Mouse (Mus musculus) embryo, embryonic 9.5 days (tissue): ENCODE results near the gene Cpa2.

Experiments
- DNase-seq: peaks from one replicate; pipeline ENCODE4 v3.0.0-alpha.2; 2017; ENCODE audit errors: extremely low spot score

Gene Cpa2

DNA sequence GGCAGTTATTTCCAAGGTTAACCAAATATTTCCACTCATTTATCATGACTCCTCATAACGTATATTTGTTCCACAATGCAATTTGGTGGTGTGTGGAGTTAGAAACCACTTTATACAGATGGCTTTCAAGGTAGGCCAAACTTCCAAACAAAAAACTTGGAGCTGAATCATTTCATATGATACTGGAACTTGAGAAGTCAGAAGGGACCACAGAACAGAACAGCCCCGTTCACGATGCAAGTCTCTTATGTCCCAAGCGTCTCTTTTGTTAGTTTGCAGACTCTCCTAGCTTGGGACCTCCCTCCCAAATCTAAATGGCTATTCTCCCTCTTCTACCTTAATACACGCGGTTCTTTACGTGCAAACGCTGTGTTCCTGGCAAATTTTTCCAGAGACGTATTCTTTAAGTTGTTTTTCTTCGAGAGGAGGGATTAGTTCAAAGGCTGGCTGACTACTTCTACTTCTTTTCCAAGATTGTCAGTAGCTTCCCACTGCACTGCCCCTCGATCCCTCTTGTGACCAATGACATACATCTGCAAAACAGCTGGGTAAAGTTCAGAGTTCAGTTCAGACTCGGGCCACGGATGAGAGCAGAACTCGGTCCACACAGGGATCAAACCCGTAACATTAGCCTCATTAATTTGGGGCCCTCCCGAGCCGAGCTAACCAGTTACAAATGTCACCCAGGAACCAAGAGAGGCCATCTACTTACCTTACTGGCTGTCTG is 35.3 kb downstream of the Cpa2 start:
- no peak for DNase-seq

DNA sequence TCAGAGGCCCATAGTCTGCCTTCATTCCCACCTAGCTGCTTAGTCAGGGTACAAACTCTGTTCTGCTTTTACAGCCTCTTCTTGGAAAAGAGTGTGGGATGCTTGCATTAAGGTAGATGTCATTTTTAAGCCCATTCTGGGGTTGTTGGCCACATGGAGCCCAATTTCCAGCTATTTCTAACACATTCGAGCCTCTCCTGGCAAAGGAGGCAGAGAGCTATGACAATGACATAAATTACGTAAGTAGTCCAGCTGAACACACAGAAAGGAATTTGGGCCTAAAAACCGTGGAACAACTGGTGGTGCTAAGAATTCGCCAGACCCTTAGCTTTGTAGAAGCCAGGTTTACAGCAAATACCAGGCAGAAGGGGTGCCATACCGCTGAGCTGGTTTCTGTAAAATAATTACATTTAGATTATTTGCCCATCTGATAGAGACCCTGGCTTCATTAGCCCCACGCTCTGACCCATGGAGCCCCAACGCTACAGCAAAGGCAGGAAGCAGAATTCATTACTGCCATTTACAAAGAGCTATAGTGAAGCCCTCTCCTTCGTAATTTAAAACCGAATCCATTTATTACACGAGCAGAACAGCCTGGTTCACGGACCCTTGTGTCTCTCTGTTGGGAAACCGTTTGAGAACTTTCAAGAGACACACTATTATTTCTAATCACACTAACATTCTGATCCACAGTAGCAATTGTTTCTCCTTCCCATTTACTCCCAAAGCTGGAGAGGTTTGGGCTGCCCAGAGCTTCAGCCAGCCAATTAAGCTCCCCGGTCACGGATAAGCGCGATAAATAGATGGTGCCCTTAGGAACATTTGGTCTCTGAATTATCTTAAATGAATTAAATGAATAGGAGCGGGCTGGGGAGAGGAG is 38.8 kb downstream of the Cpa2 start:
- no peak for DNase-seq

DNA sequence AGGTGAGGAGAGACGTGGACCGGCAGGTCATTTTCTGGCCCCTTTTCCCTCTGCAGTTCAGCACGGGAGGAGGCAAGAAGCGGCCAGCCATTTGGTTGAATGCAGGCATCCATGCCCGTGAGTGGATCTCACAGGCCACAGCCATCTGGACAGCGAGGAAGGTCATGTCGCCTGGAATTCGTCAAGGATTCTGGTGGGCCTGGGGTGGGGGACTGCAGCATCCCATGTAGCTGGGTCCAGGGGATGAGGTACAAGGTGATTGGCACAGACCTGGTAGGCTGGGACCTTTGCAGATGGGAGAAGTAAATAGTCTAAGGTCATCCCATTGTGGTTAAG is 39.4 kb downstream of the Cpa2 start:
- no peak for DNase-seq

DNA sequence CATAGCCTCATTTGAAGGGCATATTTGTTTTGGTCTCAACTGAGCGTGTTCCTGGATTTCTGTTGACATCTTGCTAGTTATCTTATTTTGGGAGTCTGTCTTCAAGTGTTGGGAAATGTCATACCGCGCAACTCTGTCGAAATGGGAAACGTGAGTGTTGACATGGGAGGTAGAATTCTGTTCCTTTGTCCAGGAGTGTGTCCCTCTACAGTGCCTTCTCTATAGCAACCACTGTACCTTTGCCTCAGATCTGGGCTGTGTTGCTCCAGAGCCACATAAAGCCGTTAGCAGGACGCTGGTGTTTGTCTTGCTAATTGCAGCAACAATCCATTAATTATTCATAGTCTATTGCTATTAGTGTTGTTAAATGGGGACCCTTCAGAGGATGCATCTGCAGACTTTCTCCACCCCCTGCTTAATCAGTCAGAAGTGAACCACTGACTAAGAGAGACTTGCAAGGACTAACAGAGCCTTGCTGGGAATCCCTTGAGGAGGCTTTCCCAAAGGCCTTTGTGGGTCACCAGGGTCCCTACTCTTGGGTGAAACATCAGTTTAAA is 45.6 kb downstream of the Cpa2 start:
- no peak for DNase-seq

DNA sequence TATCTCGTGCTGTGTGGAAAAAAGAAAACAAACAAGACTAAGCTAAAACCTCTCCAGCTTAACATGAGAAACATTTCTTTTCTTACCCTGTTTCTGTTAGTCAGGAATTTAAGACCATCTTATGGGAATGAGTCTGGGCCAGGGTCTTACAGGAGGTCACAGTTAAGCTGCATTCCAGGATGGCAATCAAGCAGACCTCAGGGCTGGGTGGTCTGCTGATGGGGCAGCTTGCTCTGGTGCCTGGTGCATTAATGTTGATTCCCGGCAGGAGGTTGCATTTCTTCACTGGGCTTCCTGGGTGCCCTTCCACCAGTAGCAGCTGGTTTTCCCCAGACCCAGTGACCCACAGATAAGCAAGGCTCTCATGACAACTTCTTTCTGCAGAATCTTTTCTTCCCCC is 48.4 kb downstream of the Cpa2 start:
- DNase-seq, result peak; percentile 44

DNA sequence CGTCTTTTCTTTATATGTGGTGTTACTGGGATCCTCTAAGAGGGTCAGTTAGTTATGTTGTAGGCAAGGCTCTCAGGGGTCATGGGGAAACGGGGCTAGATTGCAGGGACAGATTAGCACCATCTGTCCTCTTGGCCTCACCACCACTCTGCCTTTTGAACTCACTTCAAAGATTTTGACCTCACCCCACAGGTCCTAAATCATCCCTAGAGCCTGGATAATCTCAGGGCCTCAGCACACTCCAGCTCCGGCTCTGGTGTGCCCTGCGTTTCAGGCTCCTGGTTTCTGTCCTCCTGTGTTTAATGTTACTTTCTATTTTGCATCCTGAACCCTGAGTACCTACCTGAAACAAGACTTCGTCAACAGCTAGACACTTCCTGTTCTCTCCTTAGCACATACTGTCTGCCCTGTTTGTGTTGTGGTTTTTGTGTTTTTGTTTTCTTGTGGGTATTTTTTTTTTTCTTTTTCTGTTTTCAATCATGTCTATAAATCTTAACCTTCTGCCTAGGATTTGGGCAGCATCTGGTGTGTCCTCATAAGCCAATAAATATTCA is 50.5 kb downstream of the Cpa2 start:
- peak; percentile 47 for DNase-seq

DNA sequence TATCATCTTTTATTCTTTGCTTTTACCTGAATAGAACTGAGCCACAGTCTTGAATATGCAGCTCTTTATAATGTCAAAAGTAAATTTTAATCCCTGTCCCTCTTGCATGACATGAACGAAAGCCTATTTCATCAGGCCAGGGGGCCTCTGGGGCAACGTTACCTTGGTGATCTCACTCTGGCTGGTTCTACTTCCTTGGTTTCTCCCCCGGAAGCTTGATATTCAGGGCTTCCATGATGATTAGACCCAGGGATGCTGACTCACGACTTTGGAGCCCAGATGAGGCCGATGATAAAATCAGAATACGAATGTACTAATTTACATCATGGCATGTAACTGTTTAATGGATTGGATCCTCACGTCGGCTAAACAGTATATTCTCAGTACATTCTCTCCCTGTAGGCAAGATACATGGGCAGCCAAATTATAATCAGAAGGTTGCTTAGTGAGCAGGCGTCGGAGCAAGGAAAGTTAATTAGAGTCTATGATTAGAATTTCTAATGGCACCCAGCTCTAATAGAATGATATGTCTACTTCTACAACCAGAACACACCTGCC is 51.1 kb downstream of the Cpa2 start:
- DNase-seq, result no peak

DNA sequence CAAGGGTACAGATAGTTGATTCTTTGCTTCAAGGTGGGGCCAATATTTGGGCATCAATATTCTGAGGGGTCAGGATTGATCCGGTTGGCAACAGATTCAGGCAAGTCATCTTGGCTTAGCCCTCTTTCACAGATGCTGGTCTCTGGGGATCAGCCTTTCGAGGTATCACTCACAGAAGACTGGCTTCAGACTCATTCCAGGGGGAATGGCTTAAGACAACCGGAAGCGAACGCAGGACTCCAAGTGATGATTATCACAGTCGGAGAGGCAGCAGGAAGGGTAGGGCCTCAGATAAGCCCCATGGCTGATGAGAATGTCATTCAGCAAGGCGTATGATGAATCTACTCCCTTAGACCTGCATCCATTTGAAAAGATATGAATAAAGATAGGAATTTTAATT is 53.0 kb downstream of the Cpa2 start:
- no peak for DNase-seq

DNA sequence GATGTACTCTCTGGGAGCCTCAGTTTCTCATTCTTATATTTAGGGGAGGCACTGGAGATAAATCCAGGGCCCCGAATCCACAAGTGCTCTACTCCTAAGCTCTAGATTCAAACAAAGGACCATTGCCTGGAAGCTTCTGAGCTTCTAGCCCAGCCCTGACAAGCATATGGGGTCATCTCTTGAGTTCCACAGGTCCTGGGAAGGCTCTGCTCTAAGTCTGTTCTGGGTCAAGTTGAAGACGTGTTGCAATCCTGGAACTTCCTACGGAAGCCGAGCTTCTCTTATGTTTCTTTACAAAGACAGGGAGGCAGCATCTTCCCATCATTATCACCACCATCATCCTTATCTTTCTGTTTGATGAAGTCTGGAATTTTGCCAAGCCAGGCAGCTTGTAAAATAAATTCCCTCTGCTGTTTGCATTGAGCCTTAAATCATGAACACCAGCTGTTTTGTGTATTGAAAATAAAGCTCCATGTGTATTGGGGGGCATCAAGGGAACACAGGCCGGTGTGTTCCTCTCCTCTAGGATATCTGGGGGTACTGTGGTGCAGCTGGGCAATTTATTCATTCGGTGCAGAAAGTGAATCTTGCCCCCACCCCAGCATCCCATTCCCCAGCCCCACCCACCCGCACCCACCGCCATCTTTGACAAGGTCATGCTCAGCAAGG is 55.0 kb downstream of the Cpa2 start:
- no peak for DNase-seq

DNA sequence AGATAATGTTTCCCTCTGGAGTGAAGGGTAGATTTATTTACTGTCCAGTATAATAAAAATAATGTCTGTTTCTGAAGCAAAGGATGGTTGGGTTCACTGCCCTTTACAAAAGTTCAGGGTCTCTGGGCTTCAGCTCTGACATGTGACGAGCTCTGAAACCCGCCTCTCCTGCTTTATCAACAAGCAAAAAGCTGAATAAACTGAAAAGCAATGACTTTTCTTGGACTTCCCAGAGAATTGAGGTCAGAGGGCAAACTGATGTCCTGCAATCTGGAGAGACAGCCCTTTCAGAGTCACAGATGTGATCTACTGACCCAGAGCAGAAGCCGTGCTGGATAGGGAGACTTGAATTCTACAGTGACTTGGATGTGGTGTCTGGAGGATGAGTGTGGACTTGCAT is 58.7 kb downstream of the Cpa2 start:
- DNase-seq, result peak; percentile 51

DNA sequence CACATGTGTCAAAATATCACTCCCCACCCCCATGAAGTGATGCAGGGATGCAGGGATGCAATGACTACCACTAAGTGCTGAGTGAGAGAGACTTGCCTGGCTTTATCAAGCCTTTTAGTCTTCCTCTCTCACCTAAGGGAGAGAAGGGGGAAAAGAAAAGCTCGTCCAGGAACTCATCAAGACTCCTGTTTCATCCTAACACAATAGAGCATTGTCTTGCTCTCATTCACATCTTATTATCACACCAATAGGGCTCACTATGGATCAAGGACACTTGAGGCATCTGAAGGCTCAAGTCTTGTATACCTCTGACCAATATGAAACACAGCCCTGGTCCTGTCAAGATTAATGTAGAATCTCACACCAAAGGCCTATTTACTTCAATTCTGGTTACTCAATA is 59.6 kb downstream of the Cpa2 start:
- DNase-seq, result no peak

DNA sequence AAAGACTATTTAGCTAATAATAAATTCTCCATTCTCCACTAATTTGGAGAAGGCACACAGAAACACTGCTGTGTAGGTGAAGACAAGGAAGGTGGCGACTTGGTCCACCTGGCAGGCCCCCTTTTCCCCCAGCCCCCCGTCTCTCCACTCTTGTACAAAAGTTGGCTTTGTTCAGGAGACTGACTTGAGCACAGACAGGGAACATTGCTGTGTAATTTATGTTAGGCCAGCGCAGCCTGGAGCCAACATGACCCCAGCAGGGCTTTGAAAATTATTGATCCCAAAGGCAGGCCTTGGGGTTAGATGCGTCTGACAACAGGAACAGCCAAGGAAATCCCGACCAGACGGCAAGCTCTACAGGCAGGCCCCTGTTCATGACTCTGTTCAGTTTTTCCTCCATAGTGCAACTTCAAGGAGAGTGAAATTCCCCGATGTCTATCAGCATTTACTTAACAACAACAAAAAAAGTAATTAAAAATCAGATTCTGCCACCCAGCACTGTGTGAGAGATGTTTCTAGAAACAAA is 63.0 kb downstream of the Cpa2 start:
- DNase-seq, result no peak

DNA sequence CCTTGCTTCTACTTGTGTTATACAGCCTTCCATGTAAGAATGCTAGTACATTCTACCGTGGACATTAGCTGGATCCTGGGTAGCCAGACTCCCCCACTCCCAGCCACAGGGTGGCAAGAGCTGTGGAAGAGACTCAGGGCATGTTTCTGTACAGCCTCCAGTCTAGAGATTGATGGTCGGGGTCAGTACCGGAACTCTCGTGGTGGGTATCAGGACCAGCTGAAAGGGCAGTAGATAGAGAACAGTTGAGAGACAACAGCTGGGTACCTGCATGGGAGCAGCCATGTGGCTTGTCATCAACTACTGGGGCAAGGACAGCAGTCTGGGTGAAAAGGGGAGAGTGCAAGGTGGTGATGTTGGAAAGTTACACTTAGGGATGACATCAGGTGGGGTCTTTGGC is 63.7 kb downstream of the Cpa2 start:
- no peak for DNase-seq

DNA sequence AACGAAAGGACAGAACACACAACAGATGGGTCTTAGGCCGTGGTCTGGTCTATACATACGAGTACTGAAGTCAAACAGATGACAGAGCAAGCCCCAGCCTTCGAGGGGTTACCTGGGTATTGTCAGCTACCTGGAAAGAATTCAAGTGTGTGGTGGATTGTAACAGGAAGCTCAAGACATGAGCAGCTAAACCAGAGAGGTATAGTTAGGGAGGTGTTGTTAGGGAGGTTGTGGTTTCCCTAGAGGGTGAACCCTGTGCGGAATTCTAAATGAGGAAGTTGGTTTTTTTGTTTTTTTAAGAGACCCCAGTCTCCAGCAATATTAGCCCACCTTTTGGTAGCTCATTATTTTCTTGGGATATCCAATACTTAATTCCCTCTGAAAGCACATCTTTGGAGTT is 64.3 kb downstream of the Cpa2 start:
- no peak for DNase-seq

DNA sequence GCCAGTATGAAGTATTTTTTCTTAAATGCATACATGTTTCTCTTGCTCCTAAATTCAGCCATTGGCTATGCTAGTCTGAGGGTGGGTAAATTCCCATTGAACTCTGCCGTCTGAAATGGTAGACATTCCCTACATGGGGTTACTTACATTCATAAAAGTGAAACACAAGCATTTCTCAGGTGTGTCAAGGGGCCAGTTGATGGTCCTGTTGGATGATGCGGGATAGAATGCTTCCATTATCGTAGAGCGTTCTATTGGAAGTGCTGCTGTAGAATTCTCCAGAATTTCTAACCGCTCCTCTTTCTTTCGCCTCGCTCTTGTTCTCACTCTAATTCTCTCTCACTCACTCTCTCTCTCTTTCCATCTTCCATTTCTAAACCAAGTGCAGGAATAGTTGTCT is 69.3 kb downstream of the Cpa2 start, which contains the start of gene Cpa5:
TSS of gene Cpa5 (plus strand) at position 301 of the 400 bp plus-strand sequence.
- DNase-seq, result no peak

DNA sequence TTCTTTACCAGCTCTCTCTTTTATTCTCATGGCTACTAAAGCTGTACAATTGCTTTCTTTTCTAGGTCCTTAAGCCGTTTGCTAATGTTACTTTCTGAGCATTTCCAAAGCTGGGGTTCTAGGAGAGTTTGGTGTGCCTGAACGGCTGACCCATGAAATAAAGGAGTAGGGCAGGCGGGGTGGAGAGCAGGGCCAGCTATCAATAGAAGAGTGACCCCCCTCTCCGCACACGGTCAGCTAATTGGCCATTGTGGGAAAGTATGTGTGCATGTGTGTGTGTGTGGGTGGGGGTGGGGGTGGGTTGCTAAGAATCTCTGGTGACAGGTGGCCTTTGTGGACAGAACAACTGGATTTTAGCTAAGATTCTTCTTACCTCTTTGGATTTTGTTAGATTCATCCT is 69.8 kb downstream of the Cpa2 start:
- DNase-seq, result peak; percentile 39
